Mouse (Mus musculus) 3T3-L1 (cell line): ENCODE measurements around the gene Sv2b.

Experiments
- DNase-seq: peaks from one replicate; pipeline ENCODE4 v3.0.0-alpha.2; 2015; ENCODE audit warnings: low read depth, low spot score

Sv2b gene

GRCm38 (mm10) chr7:75102536-75103332 lies 206.3 kb downstream of the Sv2b start:
- no peak for DNase-seq

- no peak for DNase-seq
These were observed 223.6 kb downstream of the Sv2b start for GRCm38 (mm10) chr7:75085473-75085872.

- DNase-seq: no peak
These were observed 228.9 kb downstream of the Sv2b start for GRCm38 (mm10) chr7:75080163-75080562.

- no peak for DNase-seq
These were observed 231.4 kb downstream of the Sv2b start for GRCm38 (mm10) chr7:75077560-75078208.
